Mouse (Mus musculus): Measurements from ENCODE around the gene Larp4b. TPM values are rescaled to one million over a fixed set of nuclear protein-coding genes. Genes with fewer than 3 reads are reported as not detected.

Gene Larp4b
- polyA plus RNA-seq, 1 experiment: 24.1 TPM

GRCm38 (mm10) chr13:9136088-9136487 lies 42.4 kb downstream of the Larp4b start:
- no peak for TF ChIP-seq CTCF (IDR thresholded peaks at IDR 0.05; ENCODE audit: borderline replicate concordance, control insufficient read depth, extremely low read depth, insufficient read depth, low read length, poor library complexity)
- WGBS: 91% methylated on average over 6 of the region's 6 CpGs
- no peak overlapping the region for H3K27ac ChIP-seq (ENCODE audit: control insufficient read depth, insufficient read depth, low read length)
- no peak overlapping the region for H3K4me3 ChIP-seq (ENCODE audit: control insufficient read depth, insufficient read depth, low read length)
- DNase-seq: no peak
- peaks cover 25% of the 10 kb centered on the region for H3K36me3 ChIP-seq (ENCODE audit: control insufficient read depth, insufficient read depth, low read length)
- no peaks in the 10 kb centered on the region for H3K4me1 ChIP-seq (replicated peaks; ENCODE audit: control insufficient read depth, insufficient read depth, low read length)
- no peaks in the 10 kb centered on the region for H3K27me3 ChIP-seq (ENCODE audit: control insufficient read depth, insufficient read depth, low read length)

GRCm38 (mm10) chr13:9136733-9137132 lies 43.1 kb downstream of the Larp4b start:
- Histone ChIP-seq H3K27ac (ENCODE audit: control insufficient read depth, insufficient read depth, low read length) (no peak overlapping the region), H3K27me3 (ENCODE audit: control insufficient read depth, insufficient read depth, low read length) (no peaks in the 10 kb centered on the region), H3K4me1 (replicated peaks; ENCODE audit: control insufficient read depth, insufficient read depth, low read length) (no peaks in the 10 kb centered on the region), H3K4me3 (ENCODE audit: control insufficient read depth, insufficient read depth, low read length) (no peak overlapping the region), H3K36me3 (ENCODE audit: control insufficient read depth, insufficient read depth, low read length) (peaks cover 25% of the 10 kb centered on the region)
- 97% methylated on average over 4 of the region's 4 CpGs for WGBS
- TF ChIP-seq CTCF (IDR thresholded peaks at IDR 0.05; ENCODE audit: borderline replicate concordance, control insufficient read depth, extremely low read depth, insufficient read depth, low read length, poor library complexity) (no peak), POLR2A (IDR thresholded peaks at IDR 0.05; ENCODE audit: control insufficient read depth, extremely low read depth, insufficient read depth, low read length, poor library complexity) (no peak)
- no peak for DNase-seq

DNA sequence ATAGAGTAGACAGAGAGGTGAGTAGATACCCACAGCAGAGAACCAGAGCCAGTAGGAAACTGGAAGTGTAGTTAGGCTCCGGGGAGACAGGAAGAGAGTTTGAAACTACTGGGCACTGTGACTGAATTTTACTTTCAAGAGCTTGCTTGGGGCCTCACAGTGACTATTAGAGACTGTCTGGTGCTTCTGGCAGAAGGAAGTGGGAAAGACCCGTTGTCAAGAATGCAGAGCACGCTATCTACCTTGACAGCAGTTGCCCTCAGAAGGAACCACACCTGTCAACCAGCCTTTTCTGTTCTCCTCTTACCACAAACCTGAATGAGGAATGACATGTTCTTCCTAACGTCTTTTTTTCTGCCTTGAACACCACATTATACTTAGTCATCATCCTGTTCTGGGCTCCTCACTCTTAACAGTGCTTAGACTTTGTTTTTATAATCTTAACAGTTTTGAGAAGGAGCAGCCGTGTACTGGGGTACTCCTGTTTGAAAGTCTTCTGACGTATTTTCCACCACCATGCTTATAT lies 45.8 kb downstream of the Larp4b start:
- no peaks in the 10 kb centered on the region for H3K4me1 ChIP-seq (replicated peaks; ENCODE audit: control insufficient read depth, insufficient read depth, low read length)
- WGBS: 15% methylated on average over 6 of the region's 6 CpGs
- no peaks in the 10 kb centered on the region for H3K27me3 ChIP-seq (ENCODE audit: control insufficient read depth, insufficient read depth, low read length)
- DNase-seq: no peak
- H3K27ac ChIP-seq (ENCODE audit: control insufficient read depth, insufficient read depth, low read length): no peak overlapping the region
- H3K36me3 ChIP-seq (ENCODE audit: control insufficient read depth, insufficient read depth, low read length): peaks cover 36% of the 10 kb centered on the region
- no peak overlapping the region for H3K4me3 ChIP-seq (ENCODE audit: control insufficient read depth, insufficient read depth, low read length)
- no peak for TF ChIP-seq POLR2A (IDR thresholded peaks at IDR 0.05; ENCODE audit: control insufficient read depth, extremely low read depth, insufficient read depth, low read length, poor library complexity)

- TF ChIP-seq POLR2A (IDR thresholded peaks at IDR 0.05; ENCODE audit: control insufficient read depth, extremely low read depth, insufficient read depth, low read length, poor library complexity) (no peak), CTCF (IDR thresholded peaks at IDR 0.05; ENCODE audit: borderline replicate concordance, control insufficient read depth, extremely low read depth, insufficient read depth, low read length, poor library complexity) (no peak)
- Histone ChIP-seq H3K4me3 (ENCODE audit: control insufficient read depth, insufficient read depth, low read length) (no peak overlapping the region), H3K27me3 (ENCODE audit: control insufficient read depth, insufficient read depth, low read length) (no peaks in the 10 kb centered on the region), H3K27ac (ENCODE audit: control insufficient read depth, insufficient read depth, low read length) (no peak overlapping the region), H3K36me3 (ENCODE audit: control insufficient read depth, insufficient read depth, low read length) (peaks cover 42% of the 10 kb centered on the region), H3K4me1 (replicated peaks; ENCODE audit: control insufficient read depth, insufficient read depth, low read length) (no peaks in the 10 kb centered on the region)
- no peak for DNase-seq
- 82% methylated on average over 10 of the region's 10 CpGs for WGBS
These were observed 46.5 kb downstream of the Larp4b start for GRCm38 (mm10) chr13:9140204-9140603.

GRCm38 (mm10) chr13:9142371-9142770 lies 48.7 kb downstream of the Larp4b start:
- H3K4me3 ChIP-seq (ENCODE audit: control insufficient read depth, insufficient read depth, low read length): no peak overlapping the region
- TF ChIP-seq POLR2A (IDR thresholded peaks at IDR 0.05; ENCODE audit: control insufficient read depth, extremely low read depth, insufficient read depth, low read length, poor library complexity) (no peak), CTCF (IDR thresholded peaks at IDR 0.05; ENCODE audit: borderline replicate concordance, control insufficient read depth, extremely low read depth, insufficient read depth, low read length, poor library complexity) (no peak)
- no peaks in the 10 kb centered on the region for H3K27me3 ChIP-seq (ENCODE audit: control insufficient read depth, insufficient read depth, low read length)
- no peaks in the 10 kb centered on the region for H3K4me1 ChIP-seq (replicated peaks; ENCODE audit: control insufficient read depth, insufficient read depth, low read length)
- H3K36me3 ChIP-seq (ENCODE audit: control insufficient read depth, insufficient read depth, low read length): peaks cover 53% of the 10 kb centered on the region
- no peak for DNase-seq
- no peak overlapping the region for H3K27ac ChIP-seq (ENCODE audit: control insufficient read depth, insufficient read depth, low read length)
- 97% methylated on average over 2 of the region's 2 CpGs for whole genome bisulfite sequencing

- 98% methylated on average over 2 of the region's 2 CpGs for WGBS
- TF ChIP-seq POLR2A (IDR thresholded peaks at IDR 0.05; ENCODE audit: control insufficient read depth, extremely low read depth, insufficient read depth, low read length, poor library complexity): no peak
- no peak for TF ChIP-seq CTCF (IDR thresholded peaks at IDR 0.05; ENCODE audit: borderline replicate concordance, control insufficient read depth, extremely low read depth, insufficient read depth, low read length, poor library complexity)
- Histone ChIP-seq H3K4me3 (ENCODE audit: control insufficient read depth, insufficient read depth, low read length) (no peak overlapping the region), H3K27ac (ENCODE audit: control insufficient read depth, insufficient read depth, low read length) (no peak overlapping the region), H3K4me1 (replicated peaks; ENCODE audit: control insufficient read depth, insufficient read depth, low read length) (peaks cover 2% of the 10 kb centered on the region), H3K27me3 (ENCODE audit: control insufficient read depth, insufficient read depth, low read length) (no peaks in the 10 kb centered on the region), H3K36me3 (ENCODE audit: control insufficient read depth, insufficient read depth, low read length) (peaks cover 71% of the 10 kb centered on the region)
- no peak for DNase-seq
These were observed 55.1 kb downstream of the Larp4b start for GRCm38 (mm10) chr13:9148830-9149229.

- H3K36me3 ChIP-seq (ENCODE audit: control insufficient read depth, insufficient read depth, low read length): peaks cover 71% of the 10 kb centered on the region
- 63% methylated on average over 7 of the region's 7 CpGs for WGBS
These were observed 56.0 kb downstream of the Larp4b start for GRCm38 (mm10) chr13:9149473-9150217.

More at GRCm38 (mm10) chr13:9149473-9150217, 56.0 kb downstream of the Larp4b start:
- no peak for DNase-seq
- no peak overlapping the region for H3K4me3 ChIP-seq (ENCODE audit: control insufficient read depth, insufficient read depth, low read length)
- TF ChIP-seq POLR2A (IDR thresholded peaks at IDR 0.05; ENCODE audit: control insufficient read depth, extremely low read depth, insufficient read depth, low read length, poor library complexity) (no peak), CTCF (IDR thresholded peaks at IDR 0.05; ENCODE audit: borderline replicate concordance, control insufficient read depth, extremely low read depth, insufficient read depth, low read length, poor library complexity) (no peak)
- no peaks in the 10 kb centered on the region for H3K27me3 ChIP-seq (ENCODE audit: control insufficient read depth, insufficient read depth, low read length)
- H3K4me1 ChIP-seq (replicated peaks; ENCODE audit: control insufficient read depth, insufficient read depth, low read length): peaks cover 3% of the 10 kb centered on the region
- no peak overlapping the region for H3K27ac ChIP-seq (ENCODE audit: control insufficient read depth, insufficient read depth, low read length)

All from thymus, adult 2 months (tissue).